Mouse (Mus musculus): Measurements from ENCODE around the gene Fam50b.
A peak's percentile ranks its signal among the peaks of the same experiment; 100 is the strongest.

Gene Fam50b

GRCm38 (mm10) chr13:34737968-34738698 lies 3.5 kb downstream of the Fam50b start:
- DNase-seq (ENCODE audit: low read depth, low spot score), result no peak

GRCm38 (mm10) chr13:34738699-34738973 lies 4.0 kb downstream of the Fam50b start:
- DNase-seq (ENCODE audit: low read depth, low spot score), result no peak

GRCm38 (mm10) chr13:34739071-34739470 lies 4.4 kb downstream of the Fam50b start:
- no peak for DNase-seq (ENCODE audit: low read depth, low spot score)

DNA sequence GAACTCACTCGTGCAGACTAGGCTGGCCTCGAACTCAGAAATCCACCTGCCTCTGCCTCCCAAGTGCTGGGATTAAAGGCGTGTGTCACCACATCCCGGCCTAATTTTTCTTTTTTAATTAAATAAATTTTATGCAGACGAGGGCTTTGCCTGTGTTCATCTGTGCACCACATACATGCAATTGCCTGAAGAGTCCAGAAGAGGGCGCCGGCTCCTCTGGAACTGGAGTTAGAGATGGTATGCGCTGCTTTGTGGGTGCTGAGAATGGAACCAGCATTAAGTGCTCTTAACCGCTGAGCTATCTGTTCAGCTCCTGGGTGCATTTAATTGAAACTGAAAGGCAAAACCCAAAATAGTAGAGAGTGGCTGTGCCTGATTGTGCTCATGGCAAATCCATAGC lies 6.6 kb downstream of the Fam50b start:
- DNase-seq (ENCODE audit: low read depth, low spot score), result peak; percentile 74

DNA sequence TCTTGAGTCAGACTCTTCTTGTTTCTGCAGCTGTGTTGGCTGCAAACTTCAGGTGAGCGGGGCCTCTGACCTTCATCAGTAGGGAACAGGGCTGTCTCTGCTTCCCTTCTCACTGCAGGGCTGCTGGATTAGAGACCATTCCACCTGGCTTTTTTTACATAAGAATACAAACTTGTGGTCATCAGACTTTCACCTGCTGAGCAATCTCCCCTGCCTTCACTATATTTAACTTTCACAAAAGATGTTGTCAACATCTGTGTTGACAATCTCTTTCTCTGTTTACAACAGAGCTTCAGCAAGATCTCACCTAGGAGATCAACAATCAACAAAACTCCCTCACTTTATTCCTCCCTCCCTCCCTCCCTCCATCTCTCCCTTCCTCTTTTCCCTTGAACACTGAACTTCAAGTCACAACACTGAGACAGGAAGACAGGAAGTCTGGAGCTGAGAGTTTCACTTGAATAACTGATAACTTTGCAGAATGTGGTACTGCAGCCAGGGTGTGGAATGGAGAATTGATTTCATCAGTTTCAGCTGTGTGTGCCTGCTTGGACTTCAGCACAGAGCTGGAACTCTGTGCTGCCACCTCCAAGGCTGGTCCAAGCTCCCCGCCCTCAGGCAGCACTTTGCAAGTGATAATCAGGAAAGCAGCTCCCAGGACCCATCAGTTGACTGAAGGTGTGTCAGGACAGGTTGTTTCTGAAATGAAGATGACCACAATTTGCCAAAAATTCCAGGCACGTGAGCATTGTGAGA lies 7.3 kb downstream of the Fam50b start:
- peak; percentile 24 for DNase-seq (ENCODE audit: low read depth, low spot score)

- no peak for DNase-seq (ENCODE audit: low read depth, low spot score)
Observed at GRCm38 (mm10) chr13:34746811-34747210, 12.2 kb downstream of the Fam50b start.

GRCm38 (mm10) chr13:34748530-34748929 lies 13.9 kb downstream of the Fam50b start:
- DNase-seq (ENCODE audit: low read depth, low spot score), result no peak

DNA sequence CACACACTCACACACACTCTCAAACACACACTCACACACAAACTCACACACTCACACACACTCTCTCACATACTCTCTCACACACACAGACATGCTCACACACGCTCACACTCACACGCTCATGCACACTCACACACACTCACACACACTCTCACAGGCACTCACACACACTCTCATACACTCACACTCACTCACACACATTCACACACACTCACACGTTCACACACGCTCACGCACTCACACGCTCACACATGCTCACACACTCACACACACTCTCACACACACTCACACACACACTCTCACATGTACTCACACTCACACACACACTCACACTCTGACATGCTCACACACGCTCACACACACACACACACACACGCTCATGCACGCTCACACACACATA lies 24.6 kb downstream of the Fam50b start:
- no peak for DNase-seq (ENCODE audit: low read depth, low spot score)

- DNase-seq (ENCODE audit: low read depth, low spot score), result no peak
Observed at GRCm38 (mm10) chr13:34760518-34761287, 26.1 kb downstream of the Fam50b start.

GRCm38 (mm10) chr13:34762136-34762535 lies 27.5 kb downstream of the Fam50b start:
- no peak for DNase-seq (ENCODE audit: low read depth, low spot score)

DNA sequence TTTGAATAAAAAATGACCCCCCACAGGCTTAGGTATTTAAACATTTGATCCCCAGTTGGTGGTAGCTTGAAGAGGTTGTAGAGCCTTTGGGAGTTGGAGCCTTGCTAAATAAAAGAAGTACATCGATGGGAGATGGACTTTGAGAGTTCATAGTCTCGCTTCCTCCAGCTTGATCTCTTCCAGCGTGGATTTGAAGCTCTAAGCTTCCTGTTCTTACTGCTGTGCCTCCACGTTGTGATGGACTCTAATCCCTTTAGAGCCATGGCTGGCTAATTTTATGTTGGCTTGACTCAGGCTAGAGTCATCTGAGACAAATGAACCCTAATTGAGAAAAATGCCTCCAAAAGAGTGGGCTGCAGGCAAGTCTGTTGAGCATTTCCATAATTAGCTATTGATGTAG lies 28.2 kb downstream of the Fam50b start:
- no peak for DNase-seq (ENCODE audit: low read depth, low spot score)

DNA sequence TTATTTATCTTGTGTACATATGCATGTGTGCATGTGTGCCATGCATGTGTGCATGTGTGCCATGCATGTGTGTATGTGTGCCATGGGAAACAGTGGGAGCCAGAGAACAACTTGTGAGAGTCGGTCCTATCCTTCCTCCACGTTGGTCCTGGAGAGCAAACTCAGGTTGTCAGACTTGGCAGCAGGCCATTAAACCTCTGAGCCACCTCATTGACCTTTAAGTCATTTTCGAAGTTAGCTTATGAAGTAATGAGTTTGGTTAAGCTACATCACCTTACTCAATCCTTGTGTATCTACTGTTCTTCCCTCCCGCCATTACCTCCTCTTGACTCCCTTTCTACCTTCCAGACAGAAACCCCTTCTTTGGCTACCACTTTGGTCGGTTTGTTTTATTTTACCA lies 30.6 kb downstream of the Fam50b start:
- no peak for DNase-seq (ENCODE audit: low read depth, low spot score)

GRCm38 (mm10) chr13:34766572-34766971 lies 31.9 kb downstream of the Fam50b start:
- no peak for DNase-seq (ENCODE audit: low read depth, low spot score)

DNA sequence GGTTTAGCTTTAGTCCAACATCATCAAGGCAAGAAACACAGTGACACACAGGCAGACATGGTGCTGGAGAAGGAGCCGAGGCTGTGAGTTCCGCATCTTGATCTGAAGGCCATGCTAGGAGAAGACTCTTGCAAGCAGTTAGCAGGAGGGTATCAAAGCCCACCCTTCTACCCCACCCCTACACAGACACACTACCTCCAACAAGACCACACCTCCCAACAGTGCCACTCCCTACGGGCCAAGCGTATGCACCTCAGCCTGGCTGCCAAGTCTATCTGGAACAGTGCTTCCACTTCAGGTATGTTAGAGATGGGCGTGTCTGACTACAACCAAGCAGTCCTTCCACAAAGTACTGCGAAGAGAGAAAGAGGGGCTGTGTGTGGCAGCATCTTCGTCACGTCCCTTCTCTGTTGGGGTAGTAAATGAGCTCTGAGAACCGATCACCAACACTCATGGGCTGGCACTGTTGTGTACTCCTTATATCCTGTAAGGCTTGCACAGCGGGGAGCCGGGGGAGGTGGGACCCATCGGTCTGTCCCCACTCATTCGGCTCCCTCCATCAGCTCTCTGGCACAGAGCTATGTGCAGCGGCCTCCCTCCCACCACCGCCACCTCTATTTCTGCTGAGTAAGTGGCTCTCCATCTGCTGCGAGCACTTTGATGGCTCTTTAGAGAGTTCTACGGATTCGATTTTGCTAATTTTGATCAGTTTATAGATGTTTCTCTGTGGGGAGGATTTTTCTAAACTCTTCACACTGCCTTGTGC lies 33.1 kb downstream of the Fam50b start:
- no peak for DNase-seq (ENCODE audit: low read depth, low spot score)

GRCm38 (mm10) chr13:34776767-34777166 lies 42.1 kb downstream of the Fam50b start:
- no peak for DNase-seq (ENCODE audit: low read depth, low spot score)

DNA sequence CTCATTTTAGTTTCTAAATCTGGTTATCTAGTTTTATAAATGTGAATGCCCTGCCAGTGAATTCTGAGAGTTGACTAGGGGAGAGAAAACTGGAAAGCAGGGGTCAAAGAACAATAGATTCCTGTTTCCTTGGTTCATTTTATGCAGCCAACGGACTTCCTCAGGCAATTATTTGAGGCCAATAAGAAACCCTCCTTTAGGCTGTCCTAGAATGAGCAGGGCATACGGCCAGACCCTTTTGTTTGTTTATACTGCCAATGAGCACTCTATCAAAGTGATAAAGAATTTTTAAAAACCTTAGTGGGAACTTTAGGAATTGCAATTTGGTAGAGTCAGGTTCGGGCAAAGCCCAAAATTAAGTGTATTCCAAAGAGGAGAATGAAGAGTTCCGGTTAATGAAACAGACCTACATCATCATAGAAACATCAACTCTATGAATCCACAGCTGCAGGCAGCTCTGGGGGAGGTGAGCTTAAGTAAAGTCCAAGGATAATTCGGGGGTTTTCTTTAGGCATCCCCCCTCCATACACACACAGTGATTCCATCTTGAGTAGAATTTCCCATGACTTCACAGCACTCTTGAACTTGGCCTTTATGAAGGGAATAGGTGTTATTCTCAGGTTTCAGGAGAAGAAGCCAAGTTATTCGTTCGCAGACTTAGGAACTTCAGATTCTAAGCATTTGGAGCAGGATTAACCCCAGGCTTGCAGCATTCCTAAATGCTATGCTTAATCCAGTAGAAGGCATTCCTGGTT lies 46.4 kb downstream of the Fam50b start:
- no peak for DNase-seq (ENCODE audit: low read depth, low spot score)

GRCm38 (mm10) chr13:34781611-34782009 lies 47.0 kb downstream of the Fam50b start:
- no peak for DNase-seq (ENCODE audit: low read depth, low spot score)

GRCm38 (mm10) chr13:34784818-34785217 lies 50.2 kb downstream of the Fam50b start:
- DNase-seq (ENCODE audit: low read depth, low spot score), result no peak

- DNase-seq (ENCODE audit: low read depth, low spot score), result no peak
Observed at GRCm38 (mm10) chr13:34786634-34787033, 52.0 kb downstream of the Fam50b start.

GRCm38 (mm10) chr13:34787546-34787945 lies 52.9 kb downstream of the Fam50b start:
- DNase-seq (ENCODE audit: low read depth, low spot score), result no peak

DNA sequence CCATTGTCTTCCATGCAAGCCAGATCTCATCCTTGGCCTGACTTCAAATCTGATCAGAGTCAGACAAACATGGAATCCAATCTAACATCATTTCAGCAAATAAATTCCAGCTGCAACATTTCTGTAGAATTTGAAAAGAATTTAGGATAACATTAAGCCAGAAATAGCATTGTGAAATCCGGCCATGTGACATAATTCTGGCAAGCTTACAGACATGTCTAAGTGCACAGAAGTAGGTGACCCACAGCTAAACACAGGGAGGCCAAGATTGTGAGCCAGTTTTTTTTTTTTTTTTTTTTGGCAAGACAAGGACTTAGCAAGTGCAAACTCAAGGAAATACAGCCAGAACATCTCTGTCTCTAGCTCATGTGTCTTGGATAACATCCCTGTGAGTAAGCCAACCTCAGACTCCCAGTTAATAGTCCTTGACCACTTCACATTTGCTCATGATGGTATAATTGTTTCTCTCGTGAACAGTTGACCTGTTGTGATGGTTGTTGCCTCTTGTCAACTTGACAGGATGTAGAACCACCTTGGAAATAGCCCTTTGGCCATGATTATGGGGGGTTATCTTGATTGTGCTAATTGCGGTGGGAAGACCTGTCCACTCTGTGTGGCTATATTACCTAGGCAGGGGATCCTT lies 54.6 kb downstream of the Fam50b start:
- no peak for DNase-seq (ENCODE audit: low read depth, low spot score)
